Mouse (Mus musculus) embryo, embryonic 10.5 days (tissue): ENCODE results near the gene Zdhhc1.
A peak's percentile ranks its signal among the peaks of the same experiment; 100 is the strongest.

Source experiments
- DNase-seq: peaks from one replicate; pipeline ENCODE4 v3.0.0-alpha.2; 2015; ENCODE audit warnings: low spot score

Gene Zdhhc1

DNA sequence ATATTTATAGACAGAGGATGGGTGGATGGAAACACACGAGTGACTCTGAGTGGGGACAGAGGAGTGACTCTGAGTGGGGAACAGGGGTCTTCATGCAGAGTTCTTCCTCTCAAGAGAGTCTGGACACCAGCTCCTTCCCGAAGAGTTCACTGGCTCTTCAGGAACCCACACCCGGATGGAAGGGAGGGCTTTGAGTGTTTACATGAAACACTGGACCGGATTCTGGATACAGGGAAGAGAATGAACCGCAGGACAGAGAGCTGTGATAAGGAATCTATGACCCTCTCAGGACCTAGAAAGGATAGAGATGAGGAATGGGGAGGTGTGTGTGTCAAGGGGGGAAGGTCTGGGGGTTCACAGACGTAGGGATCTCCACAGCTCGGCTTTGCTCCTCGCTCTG, 20.6 kb upstream of the Zdhhc1 start:
- DNase-seq = no peak

- DNase-seq = peak; percentile 93
These were observed 19.4 kb upstream of the Zdhhc1 start for GRCm38 (mm10) chr8:105516018-105516645.

DNA sequence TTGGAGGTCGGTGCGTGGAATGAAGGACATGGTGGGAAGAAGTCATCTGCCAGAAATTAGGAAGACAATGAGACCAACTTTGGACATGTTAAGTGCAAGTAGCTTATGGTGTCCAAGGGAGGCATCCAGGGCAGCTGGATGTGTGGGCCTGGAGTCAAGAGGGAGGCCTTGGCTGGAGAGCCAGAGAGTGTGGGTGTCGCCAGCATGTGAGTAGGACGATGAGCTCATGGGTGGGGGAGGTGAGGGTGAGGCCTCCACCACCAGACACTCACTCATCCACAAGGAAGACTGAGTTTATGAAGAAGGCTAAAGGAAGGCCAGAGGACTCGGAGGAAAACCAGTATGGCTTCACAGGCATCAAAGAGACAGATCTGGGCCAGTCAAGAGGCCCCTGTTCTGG, 18.0 kb upstream of the Zdhhc1 start:
- no peak for DNase-seq

DNA sequence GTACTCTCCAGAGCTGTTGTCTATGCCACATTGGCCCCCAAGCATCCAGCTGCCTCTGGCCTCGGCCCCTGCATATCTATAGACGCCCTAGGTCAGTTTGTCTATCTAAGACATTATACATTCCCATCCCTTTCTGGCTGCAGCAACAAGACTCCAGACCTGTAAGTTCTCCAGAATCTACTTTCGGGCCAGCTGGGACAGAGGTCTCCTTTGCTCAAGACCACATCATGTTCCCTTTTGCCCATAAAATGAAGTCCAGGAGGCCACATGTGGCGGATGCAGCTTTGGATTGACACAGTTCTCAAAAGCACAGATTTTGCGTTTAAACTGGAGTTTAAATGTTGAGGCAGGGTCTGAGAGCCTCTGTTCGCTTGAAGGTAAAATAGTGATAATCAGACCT, 17.5 kb upstream of the Zdhhc1 start:
- no peak for DNase-seq

- DNase-seq = no peak
These were observed 13.5 kb upstream of the Zdhhc1 start for GRCm38 (mm10) chr8:105509997-105510735.

GRCm38 (mm10) chr8:105508758-105509157, 12.1 kb upstream of the Zdhhc1 start:
- no peak for DNase-seq

GRCm38 (mm10) chr8:105506977-105507376, 10.3 kb upstream of the Zdhhc1 start:
- DNase-seq = no peak

DNA sequence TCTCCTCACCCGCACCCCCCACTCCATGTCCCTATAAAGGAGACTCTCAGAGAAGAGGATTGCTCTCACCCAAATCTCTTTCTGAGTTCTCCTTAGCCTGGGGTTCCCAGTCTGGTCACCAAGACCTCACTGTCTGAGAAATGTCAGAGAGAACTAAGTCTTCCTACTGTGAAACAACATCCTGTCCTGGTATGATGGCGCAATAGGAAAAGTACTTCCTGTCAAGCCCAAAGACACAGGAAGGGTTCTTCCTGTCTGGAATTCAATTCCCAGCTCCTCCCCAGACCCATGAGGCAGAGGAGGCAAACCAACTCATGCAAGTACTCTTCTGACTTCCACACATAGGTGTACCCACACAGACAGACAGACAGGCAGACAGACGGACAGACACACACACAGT, 7.9 kb upstream of the Zdhhc1 start:
- no peak for DNase-seq

- DNase-seq = no peak
These were observed 3.1 kb upstream of the Zdhhc1 start for GRCm38 (mm10) chr8:105499787-105500186.

- DNase-seq = no peak
These were observed 1.1 kb downstream of the Zdhhc1 start for GRCm38 (mm10) chr8:105495350-105496302.

DNA sequence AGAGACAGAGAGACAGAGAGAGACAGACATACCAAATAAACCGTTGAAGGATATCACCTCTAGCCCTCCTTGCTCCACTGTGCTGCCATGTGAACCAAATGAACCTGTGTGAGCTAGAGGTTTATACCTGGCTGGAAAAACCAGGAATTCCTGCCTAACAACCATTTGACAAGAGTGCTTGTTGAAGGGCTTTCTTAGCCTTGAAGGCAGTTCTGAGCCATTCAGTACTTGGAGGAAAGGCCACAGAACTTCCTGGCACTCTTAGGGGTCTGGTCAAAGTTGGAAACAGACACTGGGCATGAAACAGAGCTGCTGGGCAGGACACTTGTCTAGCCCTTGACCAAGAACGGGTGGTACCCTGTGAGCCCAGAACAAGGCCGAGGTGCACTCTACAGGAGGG, 2.1 kb downstream of the Zdhhc1 start:
- DNase-seq = no peak

- DNase-seq = no peak
These were observed 3.2 kb downstream of the Zdhhc1 start for GRCm38 (mm10) chr8:105493495-105493894.

GRCm38 (mm10) chr8:105489281-105489680, 7.4 kb downstream of the Zdhhc1 start:
- DNase-seq = no peak

- DNase-seq = no peak
These were observed 8.6 kb downstream of the Zdhhc1 start for GRCm38 (mm10) chr8:105488082-105488481.

GRCm38 (mm10) chr8:105484392-105484791, 12.3 kb downstream of the Zdhhc1 start:
- DNase-seq = peak; percentile 87

GRCm38 (mm10) chr8:105484030-105484368, 12.7 kb downstream of the Zdhhc1 start:
- DNase-seq = no peak

GRCm38 (mm10) chr8:105483212-105484029, 13.3 kb downstream of the Zdhhc1 start:
- DNase-seq = peak; percentile 82

DNA sequence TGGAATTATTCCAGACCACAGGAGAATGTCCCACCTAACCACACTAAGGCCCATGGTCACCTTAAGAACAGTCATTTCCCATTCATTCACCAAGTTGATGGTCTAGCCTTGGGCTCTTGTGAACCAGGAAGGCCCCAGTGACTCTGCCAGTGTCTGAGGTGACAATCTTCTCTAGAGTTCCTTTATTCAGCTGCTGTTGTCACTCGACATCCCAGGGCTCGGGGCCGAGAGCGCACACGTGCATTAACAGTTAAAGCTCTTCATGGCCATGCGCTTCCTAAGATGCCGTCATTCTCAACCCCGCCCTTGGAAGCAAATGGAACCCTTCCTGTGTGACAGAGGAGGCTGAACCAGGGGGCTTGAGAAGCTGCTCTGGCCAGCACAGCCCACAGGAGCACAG, 14.6 kb downstream of the Zdhhc1 start:
- DNase-seq = no peak

GRCm38 (mm10) chr8:105481453-105481852, 15.2 kb downstream of the Zdhhc1 start:
- peak; percentile 65 for DNase-seq

- DNase-seq = no peak
These were observed 15.7 kb downstream of the Zdhhc1 start for GRCm38 (mm10) chr8:105481013-105481412.

DNA sequence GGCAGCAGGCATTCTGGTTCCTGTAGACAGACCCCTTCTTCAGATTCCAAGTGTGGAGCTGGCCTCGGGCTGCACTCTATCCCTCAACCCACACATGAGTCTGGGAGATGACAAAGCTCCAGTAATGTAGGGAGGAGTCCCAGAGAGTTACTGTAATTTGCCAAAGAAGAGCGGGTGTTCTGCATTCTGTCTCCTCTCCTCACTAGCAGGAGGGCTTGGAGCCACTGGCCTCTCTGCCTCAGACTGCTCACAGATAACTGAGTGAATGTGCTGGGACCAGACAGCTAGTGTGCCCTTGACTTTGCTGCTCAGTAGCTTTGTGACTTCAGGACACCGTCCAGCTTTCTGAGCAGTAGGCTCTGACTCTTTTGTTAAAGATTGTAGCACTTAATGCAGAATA, 18.9 kb downstream of the Zdhhc1 start:
- DNase-seq = no peak
